Mouse (Mus musculus): Measurements from ENCODE around the gene Csf1. TPM values are rescaled to one million over a fixed set of nuclear protein-coding genes. Genes with fewer than 3 reads are reported as not detected.
A peak's percentile ranks its signal among the peaks of the same experiment; 100 is the strongest.

Gene Csf1
- total and polyA plus RNA-seq, 3 experiments, result 0.12 to 0.19 TPM; not detected in 1

- peak overlapping the region; percentile 71 to 100 for H3K4me3 ChIP-seq (ENCODE audit: control insufficient read depth in 1 of 2, insufficient read depth in 1 of 2, low read depth in 2 of 2, low read length in 2 of 2)
- DNase-seq (ENCODE audit: low read depth, low spot score), result peak; percentile 50
- H3K79me2 ChIP-seq (ENCODE audit: control insufficient read depth, insufficient read depth, low read length, poor library complexity), result peaks cover 44% of the 10 kb centered on the region
- H3K27ac ChIP-seq (ENCODE audit: control insufficient read depth, low read depth, low read length), result no peak overlapping the region; the same call in 1 of the 2 replicates
- H3K36me3 ChIP-seq (ENCODE audit: control insufficient read depth in 1 of 2, insufficient read depth in 2 of 2, low read length in 2 of 2), result peaks cover 10 to 42% of the 10 kb centered on the region in 2 experiments
- H3K27me3 ChIP-seq (ENCODE audit: control insufficient read depth in 1 of 2, insufficient read depth in 2 of 2, low read length in 2 of 2), result no peaks in the 10 kb centered on the region; a peak in 1 of 4 replicates
- peaks cover 13 to 16% of the 10 kb centered on the region in 2 experiments; a peak in 3 of 4 replicates for H3K4me1 ChIP-seq (ENCODE audit: control insufficient read depth in 1 of 2, insufficient read depth in 2 of 2, low read length in 2 of 2)
- H3K9ac ChIP-seq (ENCODE audit: control insufficient read depth, low read depth, low read length, poor library complexity, severe bottlenecking), result peak overlapping the region; percentile 88
- no peaks in the 10 kb centered on the region for H3K9me3 ChIP-seq (replicated peaks; ENCODE audit: insufficient read depth, low read length)
- TF ChIP-seq USF1 (IDR thresholded peaks at IDR 0.05; ENCODE audit: low read depth, low read length) (no peak), MAFK (IDR thresholded peaks at IDR 0.05; ENCODE audit: borderline replicate concordance, low read depth, low read length) (no peak), ETS1 (IDR thresholded peaks at IDR 0.05; ENCODE audit: low read depth, low read length) (no peak), KAT2A (conservative IDR thresholded peaks at IDR 0.05; ENCODE audit: low read depth, low read length) (no peak), CTCF (IDR thresholded peaks at IDR 0.05 in 2 of 3, conservative IDR thresholded peaks at IDR 0.05 in 1 of 3; ENCODE audit: control insufficient read depth in 1 of 3, insufficient read depth in 1 of 3, low read depth in 2 of 3, low read length in 3 of 3, poor library complexity in 1 of 3, severe bottlenecking in 1 of 3) (no peak), GABPA (IDR thresholded peaks at IDR 0.05; ENCODE audit: low read depth, low read length) (no peak), GATA1 (IDR thresholded peaks at IDR 0.05; ENCODE audit: low read depth, low read length) (peak; percentile 58; the same call in 1 of the 2 replicates), E2F4 (IDR thresholded peaks at IDR 0.05; ENCODE audit: borderline replicate concordance, low read depth, low read length) (no peak), MAZ (IDR thresholded peaks at IDR 0.05; ENCODE audit: low read depth, low read length) (no peak), JUND (IDR thresholded peaks at IDR 0.05; ENCODE audit: low read depth, low read length) (peak; percentile 30; the same call in 1 of the 2 replicates), SMC3 (IDR thresholded peaks at IDR 0.05; ENCODE audit: low read depth, low read length) (no peak), CHD1 (IDR thresholded peaks at IDR 0.05; ENCODE audit: low read depth, low read length) (no peak), EP300 (IDR thresholded peaks at IDR 0.05; ENCODE audit: low read depth in 1 of 2, low read length in 2 of 2) (peak; percentile 45 to 75; a peak in 2 of 4 replicates), TAL1 (IDR thresholded peaks at IDR 0.05; ENCODE audit: low read length) (peak; percentile 20; the same call in 1 of the 2 replicates), RAD21 (IDR thresholded peaks at IDR 0.05; ENCODE audit: low read depth, low read length) (no peak), ZC3H11A (IDR thresholded peaks at IDR 0.05; ENCODE audit: low read depth, low read length) (no peak), MEF2A (IDR thresholded peaks at IDR 0.05; ENCODE audit: extremely low read depth, insufficient replicate concordance, low read depth, low read length, poor library complexity, severe bottlenecking) (no peak), NRF1 (IDR thresholded peaks at IDR 0.05; ENCODE audit: insufficient read depth, low read depth, low read length, poor library complexity, severe bottlenecking) (no peak), ZKSCAN1 (IDR thresholded peaks at IDR 0.05; ENCODE audit: low read depth, low read length) (no peak), NELFE (IDR thresholded peaks at IDR 0.05; ENCODE audit: low read depth, low read length) (no peak), BHLHE40 (IDR thresholded peaks at IDR 0.05; ENCODE audit: borderline replicate concordance, low read depth, low read length) (no peak), ZMIZ1 (IDR thresholded peaks at IDR 0.05; ENCODE audit: low read depth, low read length) (0 out of 2 replicates have a peak, but pooled peaks have one; percentile 28), MAX (IDR thresholded peaks at IDR 0.05; ENCODE audit: low read length) (no peak), USF2 (IDR thresholded peaks at IDR 0.05; ENCODE audit: borderline replicate concordance in 1 of 2, insufficient read depth in 1 of 2, low read depth in 1 of 2, low read length in 2 of 2) (no peak), HCFC1 (IDR thresholded peaks at IDR 0.05; ENCODE audit: low read depth, low read length) (no peak), MXI1 (IDR thresholded peaks at IDR 0.05; ENCODE audit: low read depth, low read length) (no peak), TBP (IDR thresholded peaks at IDR 0.05; ENCODE audit: low read depth, low read length) (no peak), POLR2AphosphoS2 (IDR thresholded peaks at IDR 0.05; ENCODE audit: low read length) (no peak), UBTF (IDR thresholded peaks at IDR 0.05; ENCODE audit: borderline replicate concordance, insufficient read depth, low read depth, low read length) (no peak), ELF1 (IDR thresholded peaks at IDR 0.05; ENCODE audit: low read depth, low read length) (no peak), POLR2AphosphoS5 (IDR thresholded peaks at IDR 0.05; ENCODE audit: borderline replicate concordance, low read depth, low read length) (no peak), SIN3A (IDR thresholded peaks at IDR 0.05; ENCODE audit: low read length) (peak; percentile 62), MYC (IDR thresholded peaks at IDR 0.05; ENCODE audit: low read depth, low read length) (no peak), POLR2A (IDR thresholded peaks at IDR 0.05; ENCODE audit: control insufficient read depth in 1 of 2, insufficient read depth in 1 of 2, low read depth in 1 of 2, low read length in 2 of 2, poor library complexity in 1 of 2) (no peak), CHD2 (IDR thresholded peaks at IDR 0.05; ENCODE audit: low read length) (no peak), MYB (IDR thresholded peaks at IDR 0.05; ENCODE audit: low read depth, low read length) (no peak), ZNF384 (IDR thresholded peaks at IDR 0.05; ENCODE audit: low read depth, low read length) (peak; percentile 3; the same call in 1 of the 2 replicates)
Observed at GRCm38 (mm10) chr3:107694256-107694900, 65.9 kb downstream of the Csf1 start.

Data from MEL (cell line).